Mouse (Mus musculus) cerebellum, adult 11-12 months (tissue): ENCODE results near the gene Dusp15.

Source experiments
- DNase-seq: peaks from one replicate; pipeline ENCODE4 v3.0.0; 2022

Dusp15 gene

DNA sequence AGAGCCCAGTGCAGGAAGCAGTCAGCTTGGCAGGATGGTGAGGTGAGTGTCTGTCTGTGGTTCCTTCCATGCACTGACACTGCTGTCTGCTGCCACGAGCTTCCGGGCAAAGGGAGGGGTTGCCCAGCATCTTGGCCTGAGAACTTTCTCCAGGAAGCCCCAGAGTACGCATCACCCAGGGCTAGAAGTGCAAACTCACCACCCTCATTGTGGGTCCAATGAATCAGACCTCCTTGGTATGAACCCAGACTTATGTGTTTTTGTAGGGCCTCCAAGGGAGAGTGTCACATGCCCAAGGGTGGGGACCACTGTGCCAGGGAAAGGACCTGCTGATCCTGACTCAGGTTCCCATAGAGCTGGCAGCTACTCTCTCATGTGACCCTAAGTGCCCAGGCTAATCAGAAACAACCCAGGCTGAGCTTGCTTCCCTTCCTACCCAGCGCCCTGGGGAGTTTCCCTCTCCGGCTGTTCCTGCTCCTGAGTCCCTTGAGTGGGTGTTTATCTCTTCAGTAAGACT lies 47.3 kb downstream of the Dusp15 start:
- no peak for DNase-seq

- no peak for DNase-seq
Measured at GRCm38 (mm10) chr2:152903586-152903985, 47.9 kb downstream of the Dusp15 start.

- no peak for DNase-seq
Measured at GRCm38 (mm10) chr2:152902658-152903057, 48.8 kb downstream of the Dusp15 start.

DNA sequence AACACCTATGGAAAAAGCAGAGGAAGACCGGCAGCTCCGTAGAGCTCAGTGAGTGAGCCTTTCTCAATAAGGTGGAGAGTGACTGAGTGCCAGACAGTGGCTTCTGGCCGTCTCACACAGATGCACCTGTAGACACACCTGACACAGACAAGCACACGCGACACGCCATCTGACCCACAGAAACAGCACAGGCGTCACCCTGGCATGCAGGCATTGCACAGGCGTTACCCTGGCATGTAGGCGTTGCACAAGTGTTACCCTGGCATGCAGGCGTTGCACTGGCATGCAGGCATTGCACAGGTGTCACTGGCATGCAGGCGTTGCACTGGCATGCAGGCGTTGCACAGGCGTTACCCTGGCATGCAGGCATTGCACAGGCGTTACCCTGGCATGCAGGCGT lies 50.2 kb downstream of the Dusp15 start:
- no peak for DNase-seq

DNA sequence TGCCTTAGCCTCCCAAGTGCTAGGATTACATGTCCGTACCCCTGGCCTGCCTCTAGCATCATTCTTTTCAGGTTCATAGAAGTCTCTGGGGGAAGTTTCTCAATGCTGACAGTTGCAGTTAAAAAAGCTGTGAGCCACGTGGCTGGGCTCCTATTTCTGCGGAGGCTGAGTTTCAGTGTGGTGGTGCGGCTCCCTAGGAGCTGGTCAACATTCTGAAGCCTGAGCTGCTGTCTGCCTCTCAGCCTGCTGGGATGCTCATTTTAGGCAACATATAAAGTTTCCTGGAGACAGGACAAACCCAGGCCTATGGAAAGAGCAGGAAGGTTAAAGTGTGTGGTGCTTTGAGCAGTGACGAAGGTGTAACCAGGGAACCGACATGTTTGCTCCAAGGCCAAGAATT lies 52.5 kb downstream of the Dusp15 start:
- DNase-seq, result no peak

DNA sequence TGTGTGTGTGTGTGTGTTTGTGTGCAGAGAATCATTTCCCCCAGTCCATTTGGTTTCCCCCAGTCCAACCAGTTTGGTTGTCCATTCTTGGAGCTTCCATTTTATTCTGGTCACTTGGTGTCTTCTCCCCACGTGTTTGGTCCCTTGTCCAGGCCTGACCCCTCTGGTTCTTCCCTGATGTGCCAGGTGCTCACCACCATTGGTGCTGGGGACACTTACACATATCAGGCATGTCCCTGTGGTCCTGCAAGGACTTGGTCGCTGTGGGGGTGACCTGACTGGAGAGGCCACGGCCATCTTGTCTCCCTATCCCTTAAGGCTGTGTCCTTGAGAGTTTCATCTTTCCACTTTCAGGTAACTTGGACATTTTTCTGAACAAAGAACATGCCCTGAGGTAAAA lies 54.6 kb downstream of the Dusp15 start:
- no peak for DNase-seq

- no peak for DNase-seq
Measured at GRCm38 (mm10) chr2:152895834-152896233, 55.7 kb downstream of the Dusp15 start.
